Mouse (Mus musculus) spleen, postnatal 36 days (tissue): Measurements from ENCODE around the gene Cldn10.
"Not testable (repeated sequence)": the region's sequence is repeated elsewhere in the genome, so short reads cannot be mapped to it uniquely, and the experiment has no call there.

Experiments
- DNase-seq, 2 experiments: peaks; one replicate each; pipeline ENCODE4 v3.0.0; 2022; ENCODE audit warnings: low spot score in 2 of 2, mixed read lengths in 1 of 2

Gene Cldn10

GRCm38 (mm10) chr14:118782241-118782640 lies 5.5 kb upstream of the Cldn10 start:
- no peak for DNase-seq

DNA sequence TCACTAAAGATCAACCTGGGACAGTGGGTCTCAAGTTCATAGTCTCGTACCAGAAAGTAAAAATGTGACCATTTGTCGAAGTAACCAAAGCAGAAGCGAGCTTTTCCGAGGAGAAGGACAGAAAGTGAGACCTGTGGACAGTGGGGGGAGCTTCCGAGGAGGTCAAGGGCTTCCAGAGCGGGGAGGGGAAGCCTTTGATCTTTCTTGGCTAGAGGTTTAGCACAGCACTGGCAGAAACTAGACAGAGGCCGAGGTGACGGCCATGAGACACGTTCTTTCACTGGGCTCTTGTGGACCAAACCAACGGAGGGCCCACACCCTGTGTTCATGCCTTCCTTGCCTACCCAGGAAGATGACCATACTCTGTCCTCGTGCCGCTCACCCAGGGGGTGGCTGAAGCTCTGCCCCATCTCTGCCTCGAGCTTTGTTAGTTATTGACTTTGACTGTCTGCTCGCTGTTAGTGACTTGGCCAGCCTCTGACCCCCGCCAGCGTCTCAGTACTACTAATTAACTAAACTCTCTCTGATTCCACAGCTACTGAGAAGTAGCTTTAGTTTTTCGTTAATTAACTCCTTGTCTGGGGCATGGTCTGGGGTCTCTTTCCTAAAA lies 4.3 kb upstream of the Cldn10 start:
- DNase-seq = no peak

DNA sequence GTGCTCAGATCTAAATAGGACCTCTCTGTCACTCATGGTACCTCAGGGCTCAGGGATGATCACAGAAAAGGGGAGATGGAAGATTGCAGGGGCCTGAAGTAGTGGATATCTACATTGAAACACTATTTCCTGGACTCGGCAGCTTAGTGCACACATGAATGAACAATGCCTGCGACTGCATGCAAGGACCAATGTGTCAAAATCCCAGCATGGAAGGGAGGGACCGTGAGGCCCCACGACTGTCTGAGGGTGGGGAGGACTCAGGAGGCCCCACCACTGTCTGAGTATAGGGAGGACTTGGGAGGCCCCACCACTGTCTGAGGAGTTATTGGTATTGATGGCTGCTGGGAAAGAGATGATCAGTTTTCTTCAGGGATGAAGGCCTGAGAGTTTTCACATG lies 2.5 kb downstream of the Cldn10 start:
- no peak for DNase-seq

DNA sequence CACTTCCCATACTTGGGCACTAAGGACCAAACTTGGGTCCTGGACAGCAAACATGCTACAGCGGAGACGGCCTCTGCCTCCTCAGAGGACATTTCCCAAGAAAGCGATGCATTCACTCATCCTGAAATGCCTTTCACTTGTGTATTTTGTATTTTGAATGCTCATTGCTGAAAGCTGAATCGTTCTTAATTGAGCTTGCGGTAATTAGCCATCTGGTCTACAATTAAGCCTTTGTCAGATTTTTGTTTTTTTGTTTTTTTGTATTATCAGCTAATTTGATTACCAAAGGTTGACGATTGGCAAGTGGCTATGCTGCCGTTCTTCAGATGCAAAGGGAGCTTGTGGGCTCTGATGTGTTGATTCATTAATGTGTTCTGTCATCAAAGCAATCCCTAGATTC lies 5.2 kb downstream of the Cldn10 start:
- no peak for DNase-seq

GRCm38 (mm10) chr14:118793416-118793815 lies 5.7 kb downstream of the Cldn10 start:
- no peak for DNase-seq

GRCm38 (mm10) chr14:118794196-118794595 lies 6.5 kb downstream of the Cldn10 start:
- DNase-seq = no peak

DNA sequence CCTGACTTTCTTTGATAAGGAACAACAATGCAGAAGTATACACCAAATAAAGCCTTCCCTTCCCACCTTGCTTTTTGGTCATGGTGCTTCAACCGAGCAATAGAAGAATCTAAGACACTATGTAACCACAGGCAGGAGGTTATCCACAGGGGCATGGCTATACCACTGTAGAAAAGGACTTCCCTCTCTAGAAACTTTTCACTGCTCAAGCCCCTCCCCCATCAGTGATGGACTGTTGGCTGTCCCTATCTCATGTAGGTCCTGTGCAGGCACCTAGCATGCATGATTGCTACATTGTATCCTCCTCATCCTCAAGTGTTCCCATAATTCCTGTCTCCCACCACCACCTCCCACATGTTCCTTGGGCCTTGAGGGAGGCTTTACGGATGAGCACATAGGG lies 7.2 kb downstream of the Cldn10 start:
- peak in 1 of 2 experiments; percentile 41 for DNase-seq

- peak; percentile 37 to 48 for DNase-seq
Observed at GRCm38 (mm10) chr14:118795915-118796693, 8.4 kb downstream of the Cldn10 start.

DNA sequence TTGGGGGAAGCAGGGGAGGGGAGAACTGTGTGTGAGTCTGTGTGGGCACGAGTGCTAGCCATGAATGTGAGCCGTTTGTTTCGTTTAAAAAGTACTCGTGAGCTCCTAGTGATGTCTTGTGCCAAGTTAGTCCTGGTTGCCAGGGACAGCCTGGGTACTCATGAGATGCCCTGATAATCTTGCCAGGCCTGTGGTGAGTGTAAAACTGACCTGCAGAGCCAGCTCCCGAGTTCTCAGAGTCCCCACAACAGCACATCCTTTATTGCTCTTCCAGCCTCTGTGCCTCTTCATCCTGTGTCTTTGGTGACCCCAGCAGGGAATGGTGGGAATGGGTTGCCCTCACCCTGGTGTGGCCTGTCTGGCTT lies 9.0 kb downstream of the Cldn10 start:
- peak in 1 of 2 experiments; percentile 32 for DNase-seq

- DNase-seq = no peak
Observed at GRCm38 (mm10) chr14:118797270-118797669, 9.6 kb downstream of the Cldn10 start.

DNA sequence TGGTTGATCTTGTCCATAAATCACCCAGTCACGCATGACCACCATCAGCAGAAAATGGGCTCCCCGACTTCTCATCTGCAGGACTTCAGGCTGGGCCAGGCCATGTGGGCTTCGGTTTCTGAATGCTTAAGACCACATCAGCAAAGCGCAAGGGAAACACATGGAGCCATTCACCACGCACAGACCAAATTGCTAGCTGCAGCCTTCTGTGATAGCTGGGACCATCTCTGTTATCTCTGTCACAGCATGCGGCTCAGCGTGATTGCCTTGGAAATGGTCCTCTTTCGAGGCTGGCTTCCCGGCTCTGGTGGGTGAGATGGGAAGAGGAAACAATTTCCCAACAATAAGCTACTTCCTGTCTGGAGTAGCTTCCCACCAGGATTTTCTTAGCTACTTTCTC lies 12.2 kb downstream of the Cldn10 start:
- DNase-seq = no peak

DNA sequence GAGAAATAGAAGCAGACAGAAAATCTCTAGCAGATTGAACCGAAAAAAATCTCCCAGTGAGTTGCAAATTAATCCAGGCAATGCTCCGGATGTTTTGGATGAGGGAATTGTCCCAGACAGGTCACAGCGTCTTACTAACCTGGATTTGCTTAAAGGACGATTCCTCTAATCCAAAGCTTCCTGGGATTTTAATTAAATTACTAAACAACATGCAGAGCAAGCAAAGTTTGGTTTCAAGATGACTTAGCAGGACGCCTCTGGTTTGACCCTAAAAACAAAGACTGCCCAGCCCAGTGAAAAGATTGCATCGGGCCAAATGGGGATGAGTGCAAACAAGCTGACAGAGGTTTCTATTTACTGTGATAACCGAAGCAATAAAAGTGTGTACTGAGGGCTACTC lies 16.2 kb downstream of the Cldn10 start:
- DNase-seq = no peak

DNA sequence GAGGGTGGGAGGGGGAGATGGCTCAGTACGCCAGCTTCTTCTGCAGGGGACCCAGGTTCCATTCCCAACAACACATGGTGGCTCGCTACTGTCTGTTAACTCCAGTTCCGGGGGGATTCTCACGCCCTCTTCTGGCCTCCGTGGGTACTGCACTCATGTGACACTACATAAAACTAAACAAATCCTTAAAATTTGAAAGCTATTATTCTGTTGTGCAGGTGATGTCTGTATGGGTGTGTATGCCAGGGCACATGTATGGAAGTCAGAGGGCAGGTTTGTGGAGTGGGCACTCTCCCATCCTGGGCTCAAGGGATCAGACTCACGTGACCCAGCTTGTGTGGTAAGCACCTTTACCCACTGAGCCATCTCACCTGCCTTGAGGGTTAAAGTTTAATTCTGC lies 16.6 kb downstream of the Cldn10 start:
- DNase-seq = no peak

DNA sequence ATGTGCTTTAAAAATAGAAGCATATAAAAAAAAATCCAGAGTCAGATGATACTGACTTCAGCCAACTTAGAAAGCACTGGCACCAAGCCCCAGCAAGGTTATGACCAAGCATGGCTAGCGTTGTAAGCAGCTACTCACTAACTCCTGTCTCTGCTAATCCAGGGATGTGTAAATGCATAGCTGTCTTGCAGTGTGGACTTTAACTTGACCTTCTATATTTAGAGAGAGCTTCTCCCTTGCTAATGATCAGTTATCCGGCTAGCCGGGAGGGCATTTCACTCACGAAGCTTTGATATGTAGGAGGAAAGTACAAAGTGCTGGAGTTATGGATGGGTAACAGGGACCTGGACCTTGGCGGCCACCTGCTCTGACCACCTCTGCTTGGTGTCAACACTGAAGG lies 19.9 kb downstream of the Cldn10 start:
- DNase-seq = no peak

GRCm38 (mm10) chr14:118808183-118808582 lies 20.5 kb downstream of the Cldn10 start:
- DNase-seq = not testable (repeated sequence)

DNA sequence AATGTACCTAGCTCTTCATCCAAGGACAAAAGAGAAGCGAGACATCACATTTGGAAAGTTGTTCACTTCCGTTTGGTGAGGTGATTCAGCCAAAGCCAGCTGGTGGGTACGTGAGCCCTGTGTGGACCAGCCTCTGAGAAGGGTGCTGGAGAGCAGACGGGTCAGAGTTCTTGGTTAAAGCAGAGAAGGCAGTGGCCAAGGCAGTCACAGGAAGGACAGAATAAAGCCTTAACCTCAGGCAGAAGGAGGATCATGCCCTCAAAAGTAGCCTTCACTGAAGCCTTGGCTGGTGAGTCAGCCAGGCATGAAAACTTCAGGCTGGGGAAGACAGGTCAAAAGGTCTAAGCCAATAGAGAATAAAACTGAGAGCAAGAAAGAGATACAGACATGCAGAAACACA lies 22.0 kb downstream of the Cldn10 start:
- DNase-seq = no peak

DNA sequence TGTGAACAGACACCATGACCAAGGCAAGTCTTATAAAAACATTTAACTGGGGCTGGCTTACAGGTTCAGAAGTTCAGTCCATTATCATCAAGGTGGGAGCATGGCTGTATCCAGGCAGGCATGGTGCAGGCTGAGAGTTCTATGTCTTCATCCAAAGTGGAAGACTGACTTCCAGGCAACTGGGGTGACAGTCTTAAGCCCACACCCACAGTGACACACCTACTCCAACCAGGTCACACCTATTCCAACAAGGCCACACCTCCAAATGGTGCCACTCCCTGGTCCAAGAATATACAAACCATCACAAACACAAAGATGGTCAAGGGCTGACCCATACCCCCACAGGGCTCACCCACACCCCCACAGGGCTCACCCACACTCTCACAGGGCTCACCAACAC lies 23.5 kb downstream of the Cldn10 start:
- not testable (repeated sequence) for DNase-seq

GRCm38 (mm10) chr14:118813111-118813510 lies 25.4 kb downstream of the Cldn10 start:
- no peak for DNase-seq

DNA sequence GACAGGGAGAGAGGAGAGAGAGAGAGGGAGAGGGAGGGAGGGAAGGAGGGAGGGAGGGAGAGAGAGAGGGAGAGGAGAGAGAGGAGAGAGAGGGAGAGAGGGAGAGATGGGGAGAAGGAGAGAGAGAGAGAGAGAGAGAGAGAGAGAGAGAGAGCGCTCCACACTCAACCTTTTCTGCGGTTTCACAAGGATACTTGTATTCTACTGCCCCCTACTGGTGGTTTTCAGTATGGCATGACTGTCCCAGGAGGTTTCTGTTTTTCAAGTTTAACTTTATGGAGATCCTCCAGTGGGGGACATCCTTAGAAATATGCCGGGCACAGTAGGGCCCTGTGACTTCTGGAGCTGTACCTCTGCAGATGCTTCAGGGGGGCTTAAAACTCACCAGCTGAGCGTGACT lies 28.8 kb downstream of the Cldn10 start:
- DNase-seq = peak in 1 of 2 experiments; percentile 35

GRCm38 (mm10) chr14:118820111-118820510 lies 32.4 kb downstream of the Cldn10 start:
- DNase-seq = peak; percentile 51 to 61

DNA sequence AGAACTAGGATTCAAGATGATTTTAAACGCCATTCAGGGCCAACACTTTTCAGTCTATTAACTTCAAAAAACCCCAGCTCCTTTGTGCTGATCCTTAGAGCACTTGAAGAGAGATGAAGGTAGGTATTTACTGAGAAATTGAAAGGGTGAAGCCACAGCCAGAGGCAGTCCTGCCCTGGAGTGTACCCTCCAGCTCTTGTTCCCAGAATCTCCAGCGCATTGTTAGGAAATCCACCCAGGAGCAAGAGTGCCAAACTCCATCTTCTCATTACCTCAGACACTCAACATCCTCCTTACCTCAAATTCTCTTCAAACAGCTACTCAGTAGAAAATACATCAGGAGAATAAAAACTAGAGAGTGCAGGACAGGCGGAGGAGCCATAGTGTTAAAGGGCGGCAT lies 35.1 kb downstream of the Cldn10 start:
- DNase-seq = no peak

DNA sequence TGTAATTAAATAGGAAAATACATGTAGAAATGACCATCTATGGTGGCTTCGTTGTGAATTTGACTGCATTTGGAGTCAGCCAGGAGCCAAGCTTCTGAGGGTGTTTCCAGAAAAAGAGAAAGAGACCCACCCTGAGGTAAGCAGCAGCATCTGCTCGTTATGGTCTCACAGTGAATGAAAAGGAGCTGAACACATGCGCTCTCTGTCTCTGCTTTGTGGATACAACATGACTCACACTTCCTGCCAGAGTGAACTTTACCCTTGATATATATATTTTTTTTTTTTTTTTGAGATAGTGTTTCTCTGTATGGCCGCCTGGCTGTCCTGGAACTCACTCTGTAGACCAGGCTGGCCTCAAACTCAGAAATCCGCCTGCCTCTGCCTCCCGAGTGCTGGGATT lies 35.6 kb downstream of the Cldn10 start:
- DNase-seq = no peak

DNA sequence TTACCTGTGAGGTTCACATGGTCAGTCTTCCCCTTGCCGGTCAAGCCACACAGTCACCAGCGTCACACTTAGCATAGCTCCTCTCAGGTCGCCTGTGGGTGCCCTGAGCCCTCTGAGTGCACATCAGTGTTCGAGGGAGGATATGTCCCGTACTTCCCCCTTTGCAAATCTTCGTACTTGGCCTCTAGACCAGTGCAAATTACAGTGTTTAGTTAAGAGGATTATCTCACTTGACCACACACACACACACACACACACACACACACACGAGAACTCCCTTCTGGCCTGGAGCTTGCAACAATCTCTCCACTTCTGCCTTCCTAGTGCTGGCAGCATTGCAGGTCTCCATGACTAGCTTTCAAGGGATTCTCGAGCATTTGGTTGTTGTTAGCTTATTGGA lies 38.6 kb downstream of the Cldn10 start:
- DNase-seq = no peak
